Mouse (Mus musculus): Measurements from ENCODE around the gene Sec14l2. TPM values are rescaled to one million over a fixed set of nuclear protein-coding genes. Genes with fewer than 3 reads are reported as not detected.
A peak's percentile ranks its signal among the peaks of the same experiment; 100 is the strongest.
"Not testable (repeated sequence)": the region's sequence is repeated elsewhere in the genome, so short reads cannot be mapped to it uniquely, and the experiment has no call there.

Gene Sec14l2
- polyA plus RNA-seq, 1 experiment from 2014 or later, result 5.0 TPM

DNA sequence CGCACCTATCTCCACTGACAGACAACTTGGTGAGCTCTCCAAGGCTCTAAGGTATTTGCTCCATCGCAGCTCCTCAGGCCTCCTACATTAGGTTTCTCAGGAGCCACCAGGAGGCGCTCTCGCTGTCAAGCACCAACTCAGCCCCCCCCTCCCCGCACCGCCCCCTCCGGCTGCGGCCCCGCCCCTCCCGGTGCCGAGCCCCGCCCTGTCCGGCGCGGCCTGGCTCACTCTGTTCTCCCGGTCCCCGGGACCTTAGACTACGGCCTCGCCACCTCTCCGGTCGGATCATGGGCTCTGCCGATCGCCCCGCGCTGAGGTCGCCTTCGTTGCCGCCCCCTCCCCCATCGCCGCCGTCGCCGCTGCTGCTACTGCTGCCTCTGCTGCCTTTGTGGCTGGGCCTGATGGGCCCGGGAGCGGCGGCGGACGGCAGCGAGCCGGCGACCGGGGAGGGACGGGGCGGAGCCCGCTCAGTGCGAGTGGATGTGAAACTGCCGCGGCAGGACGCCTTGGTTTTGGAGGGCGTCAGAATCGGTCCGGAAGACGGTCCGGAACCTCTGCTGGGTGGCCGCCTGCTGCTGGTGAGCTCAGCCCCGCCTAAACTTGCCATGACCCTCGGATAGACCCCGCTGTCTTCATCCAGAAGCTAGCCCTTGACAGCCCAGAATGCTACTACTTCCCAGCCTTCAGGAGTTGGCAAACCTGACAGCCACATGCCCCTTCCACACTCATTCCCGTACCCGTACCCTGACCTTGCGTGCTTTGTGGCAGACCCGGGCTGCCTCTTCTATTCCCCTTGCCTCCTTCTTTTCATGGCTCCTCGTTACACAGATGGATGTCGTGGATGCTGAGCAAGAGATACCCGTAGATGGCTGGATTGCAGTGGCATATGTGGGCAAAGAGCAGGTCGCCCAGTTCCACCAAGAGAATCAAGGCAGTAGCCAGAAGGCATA, 12.0 kb upstream of the Sec14l2 start, which contains the start of gene Rnf215:
Gene Rnf215 (plus strand): TSS at position 217 of the 950 bp plus-strand sequence.
- 2% methylated on average over 63 of the region's 66 CpGs for WGBS
- H3K27ac ChIP-seq (ENCODE audit: low read depth, low read length), result peak within 1 kb of the TSS; percentile 92
- peaks cover 19% of the 10 kb centered on the region for H3K4me1 ChIP-seq (ENCODE audit: control insufficient read depth, insufficient read depth, low read length)
- peak within 1 kb of the TSS; percentile 93 for H3K4me3 ChIP-seq (ENCODE audit: low read depth, low read length)
- no peaks in the 10 kb centered on the region for H3K27me3 ChIP-seq (ENCODE audit: control insufficient read depth, insufficient read depth, low read length)
- ATAC-seq (ENCODE audit: low read depth), result peak; percentile 90
- peak within 1 kb of the TSS; percentile 98 for H3K9ac ChIP-seq (replicated peaks; ENCODE audit: low read depth, low read length)
- H3K36me3 ChIP-seq (ENCODE audit: control insufficient read depth, insufficient read depth, low read length), result peaks cover 13% of the 10 kb centered on the region
- no peaks in the 10 kb centered on the region for H3K9me3 ChIP-seq (ENCODE audit: control insufficient read depth, low read length)
- H3K4me2 ChIP-seq (ENCODE audit: low read depth, low read length), result peak within 1 kb of the TSS; percentile 66

DNA sequence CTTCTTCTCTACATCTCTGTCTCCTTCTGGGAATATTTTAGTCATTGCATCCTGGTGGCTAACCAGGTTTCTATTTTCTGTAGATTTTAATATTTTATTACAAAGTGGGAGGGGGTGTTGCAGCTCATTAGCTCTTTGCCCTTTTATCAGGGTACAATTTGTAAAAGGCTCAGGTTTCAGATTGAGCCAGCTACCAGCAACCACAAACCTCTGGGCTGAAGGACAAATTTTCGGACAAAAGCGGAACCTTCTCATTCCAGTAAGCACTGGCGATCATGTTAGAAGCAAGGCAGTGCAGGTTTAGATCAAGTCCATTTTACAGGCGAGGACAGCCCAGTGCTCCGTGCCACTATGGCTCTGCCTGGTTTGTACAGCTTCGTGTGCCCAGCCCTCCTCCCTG, 11.2 kb upstream of the Sec14l2 start:
- no peak; the same call in 1 of the 2 replicates for ATAC-seq (ENCODE audit: low read depth)
- H3K27me3 ChIP-seq (ENCODE audit: control insufficient read depth, insufficient read depth, low read length), result no peaks in the 10 kb centered on the region
- 65% methylated on average over 6 of the region's 6 CpGs for WGBS
- H3K36me3 ChIP-seq (ENCODE audit: control insufficient read depth, insufficient read depth, low read length), result peaks cover 5% of the 10 kb centered on the region; the same call in 1 of the 2 replicates
- H3K4me2 ChIP-seq (ENCODE audit: low read depth, low read length), result peak overlapping the region; percentile 66; the same call in 1 of the 2 replicates
- H3K4me3 ChIP-seq (ENCODE audit: low read depth, low read length), result no peak overlapping the region
- peaks cover 19% of the 10 kb centered on the region for H3K4me1 ChIP-seq (ENCODE audit: control insufficient read depth, insufficient read depth, low read length)
- H3K27ac ChIP-seq (ENCODE audit: low read depth, low read length), result no peak overlapping the region
- H3K9ac ChIP-seq (replicated peaks; ENCODE audit: low read depth, low read length), result no peak overlapping the region
- H3K9me3 ChIP-seq (ENCODE audit: control insufficient read depth, low read length), result no peaks in the 10 kb centered on the region

DNA sequence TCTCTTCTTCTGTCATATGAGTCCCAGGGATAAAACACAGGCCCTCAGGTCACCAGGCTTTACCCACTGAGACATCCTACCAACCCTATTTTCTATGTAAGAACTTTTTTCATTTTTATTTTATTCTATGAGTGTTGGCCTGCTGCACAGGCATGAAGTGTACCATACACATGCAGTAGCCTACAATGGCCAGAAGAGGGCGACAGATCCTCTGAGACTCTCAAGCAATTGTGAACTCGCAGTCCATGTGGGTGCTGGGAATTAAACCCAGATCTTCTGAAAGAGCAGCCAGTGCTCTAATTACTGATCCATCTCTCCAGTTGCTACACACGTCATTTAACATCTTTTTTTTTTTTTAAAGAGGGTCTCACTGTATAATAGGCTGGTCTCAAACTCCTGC, 10.2 kb upstream of the Sec14l2 start:
- peaks cover 19% of the 10 kb centered on the region for H3K4me1 ChIP-seq (ENCODE audit: control insufficient read depth, insufficient read depth, low read length)
- no peak overlapping the region for H3K27ac ChIP-seq (ENCODE audit: low read depth, low read length)
- no peaks in the 10 kb centered on the region for H3K27me3 ChIP-seq (ENCODE audit: control insufficient read depth, insufficient read depth, low read length)
- 0 out of 2 replicates have a peak, but pooled peaks cover 3% of the 10 kb centered on the region for H3K36me3 ChIP-seq (ENCODE audit: control insufficient read depth, insufficient read depth, low read length)
- no peak overlapping the region for H3K4me2 ChIP-seq (ENCODE audit: low read depth, low read length)
- 55% methylated on average over 3 of the region's 3 CpGs for WGBS
- no peak for ATAC-seq (ENCODE audit: low read depth)
- H3K4me3 ChIP-seq (ENCODE audit: low read depth, low read length), result no peak overlapping the region
- H3K9me3 ChIP-seq (ENCODE audit: control insufficient read depth, low read length), result no peaks in the 10 kb centered on the region
- H3K9ac ChIP-seq (replicated peaks; ENCODE audit: low read depth, low read length), result no peak overlapping the region

DNA sequence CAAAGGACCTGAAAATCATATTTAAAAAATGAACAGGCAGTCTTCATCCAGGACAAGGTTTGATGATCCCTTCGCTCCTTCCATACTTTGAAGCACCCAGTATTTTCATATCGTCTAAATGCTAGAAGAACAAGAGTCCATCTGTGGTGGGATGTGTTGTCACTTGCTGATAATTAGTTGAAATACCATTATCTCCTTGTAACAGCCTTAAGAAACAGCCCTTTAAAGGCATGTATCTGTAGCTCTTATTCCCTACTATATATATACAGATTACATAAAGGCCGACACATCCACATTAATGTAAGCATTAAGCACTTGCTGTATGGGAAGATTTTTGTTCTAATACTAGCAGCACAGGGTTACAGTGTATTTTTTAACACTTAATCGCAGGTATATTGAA, 5.2 kb upstream of the Sec14l2 start:
- H3K27me3 ChIP-seq (ENCODE audit: control insufficient read depth, insufficient read depth, low read length); H3K4me1 ChIP-seq (ENCODE audit: control insufficient read depth, insufficient read depth, low read length); H3K36me3 ChIP-seq (ENCODE audit: control insufficient read depth, insufficient read depth, low read length); H3K4me3 ChIP-seq (ENCODE audit: low read depth, low read length); H3K27ac ChIP-seq (ENCODE audit: low read depth, low read length); H3K9me3 ChIP-seq (ENCODE audit: control insufficient read depth, low read length); H3K4me2 ChIP-seq (ENCODE audit: low read depth, low read length); H3K9ac ChIP-seq (replicated peaks; ENCODE audit: low read depth, low read length); ATAC-seq (ENCODE audit: low read depth): not testable (repeated sequence)
- 95% methylated on average over 4 of the region's 4 CpGs for WGBS

DNA sequence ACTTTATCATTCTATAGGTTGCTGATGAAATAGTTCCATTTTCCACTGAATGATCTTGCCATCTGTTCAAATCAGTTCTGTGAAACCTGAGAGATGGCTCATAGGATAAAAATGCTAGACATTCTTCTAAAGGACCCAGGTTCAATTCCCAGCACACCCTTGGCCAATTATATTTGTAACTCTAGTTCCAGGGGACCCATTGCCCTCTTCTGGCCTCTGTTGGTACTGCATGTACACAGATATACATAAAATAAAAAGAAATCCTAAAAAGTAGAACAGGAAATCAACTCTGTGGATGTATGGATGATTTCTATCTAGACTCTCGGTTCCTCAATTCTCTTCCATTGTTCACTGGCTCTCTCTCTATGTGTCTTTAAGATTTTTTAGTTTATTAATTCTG, 3.8 kb upstream of the Sec14l2 start:
- no peak overlapping the region for H3K9ac ChIP-seq (replicated peaks; ENCODE audit: low read depth, low read length)
- no peaks in the 10 kb centered on the region for H3K36me3 ChIP-seq (ENCODE audit: control insufficient read depth, insufficient read depth, low read length)
- no peak for ATAC-seq (ENCODE audit: low read depth)
- H3K4me3 ChIP-seq (ENCODE audit: low read depth, low read length), result no peak overlapping the region
- H3K9me3 ChIP-seq (ENCODE audit: control insufficient read depth, low read length), result no peaks in the 10 kb centered on the region
- H3K4me2 ChIP-seq (ENCODE audit: low read depth, low read length), result no peak overlapping the region
- H3K27me3 ChIP-seq (ENCODE audit: control insufficient read depth, insufficient read depth, low read length), result no peaks in the 10 kb centered on the region
- no peak overlapping the region for H3K27ac ChIP-seq (ENCODE audit: low read depth, low read length)
- no peaks in the 10 kb centered on the region for H3K4me1 ChIP-seq (ENCODE audit: control insufficient read depth, insufficient read depth, low read length)
- 86% methylated on average over 1 of the region's 1 CpGs for WGBS

DNA sequence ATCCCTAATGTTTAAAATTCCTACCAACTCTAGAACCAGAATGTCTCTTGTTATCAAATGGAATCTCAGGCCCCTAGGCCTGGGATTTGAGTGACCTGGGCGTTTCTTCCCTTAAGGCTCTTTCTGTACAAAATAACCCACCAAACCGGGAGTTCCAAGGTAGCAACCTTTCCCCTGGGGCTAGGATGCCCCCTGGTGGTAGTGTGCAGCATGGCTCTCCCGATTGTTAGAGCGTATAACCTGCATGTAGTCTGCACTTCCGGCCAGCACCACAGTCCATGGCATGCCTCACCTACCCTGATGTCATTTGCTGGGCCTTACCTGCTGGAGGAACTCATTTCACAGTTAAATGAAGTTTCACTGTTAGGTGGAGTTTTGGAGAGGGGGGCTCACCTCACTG, 707 bp upstream of the Sec14l2 start:
- Histone ChIP-seq H3K9me3 (ENCODE audit: control insufficient read depth, low read length) (no peaks in the 10 kb centered on the region), H3K4me2 (ENCODE audit: low read depth, low read length) (no peak overlapping the region), H3K9ac (replicated peaks; ENCODE audit: low read depth, low read length) (no peak overlapping the region), H3K36me3 (ENCODE audit: control insufficient read depth, insufficient read depth, low read length) (no peaks in the 10 kb centered on the region), H3K27ac (ENCODE audit: low read depth, low read length) (no peak overlapping the region), H3K4me1 (ENCODE audit: control insufficient read depth, insufficient read depth, low read length) (no peaks in the 10 kb centered on the region), H3K4me3 (ENCODE audit: low read depth, low read length) (no peak overlapping the region), H3K27me3 (ENCODE audit: control insufficient read depth, insufficient read depth, low read length) (no peaks in the 10 kb centered on the region)
- 62% methylated on average over 5 of the region's 5 CpGs for WGBS
- no peak for ATAC-seq (ENCODE audit: low read depth)

DNA sequence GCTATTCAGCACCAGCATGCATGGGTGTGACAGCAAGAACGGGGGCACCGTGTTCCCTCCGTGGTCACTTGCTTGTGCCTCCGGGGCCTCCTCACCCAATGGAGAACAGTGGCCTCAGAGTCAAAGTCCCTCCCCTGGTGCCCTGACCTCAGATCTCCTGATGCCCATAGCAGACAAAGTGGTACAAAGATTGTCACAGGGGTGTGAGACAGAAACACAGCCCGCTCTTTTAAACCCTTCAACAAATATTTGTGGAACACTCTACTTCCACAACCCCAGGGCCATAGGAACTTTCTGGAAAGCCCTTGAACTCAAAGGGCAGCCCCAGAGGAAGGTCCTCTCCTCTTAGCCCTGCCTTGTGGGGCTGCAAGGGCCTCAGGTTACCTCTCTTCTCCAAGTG, 989 bp downstream of the Sec14l2 start:
- Histone ChIP-seq H3K9ac (replicated peaks; ENCODE audit: low read depth, low read length) (no peak overlapping the region), H3K4me1 (ENCODE audit: control insufficient read depth, insufficient read depth, low read length) (peaks cover 2% of the 10 kb centered on the region; the same call in 1 of the 2 replicates), H3K36me3 (ENCODE audit: control insufficient read depth, insufficient read depth, low read length) (no peaks in the 10 kb centered on the region), H3K9me3 (ENCODE audit: control insufficient read depth, low read length) (no peaks in the 10 kb centered on the region), H3K27ac (ENCODE audit: low read depth, low read length) (no peak overlapping the region), H3K4me2 (ENCODE audit: low read depth, low read length) (no peak overlapping the region), H3K27me3 (ENCODE audit: control insufficient read depth, insufficient read depth, low read length) (no peaks in the 10 kb centered on the region), H3K4me3 (ENCODE audit: low read depth, low read length) (no peak overlapping the region)
- ATAC-seq (ENCODE audit: low read depth), result no peak
- 80% methylated on average over 5 of the region's 5 CpGs for WGBS

DNA sequence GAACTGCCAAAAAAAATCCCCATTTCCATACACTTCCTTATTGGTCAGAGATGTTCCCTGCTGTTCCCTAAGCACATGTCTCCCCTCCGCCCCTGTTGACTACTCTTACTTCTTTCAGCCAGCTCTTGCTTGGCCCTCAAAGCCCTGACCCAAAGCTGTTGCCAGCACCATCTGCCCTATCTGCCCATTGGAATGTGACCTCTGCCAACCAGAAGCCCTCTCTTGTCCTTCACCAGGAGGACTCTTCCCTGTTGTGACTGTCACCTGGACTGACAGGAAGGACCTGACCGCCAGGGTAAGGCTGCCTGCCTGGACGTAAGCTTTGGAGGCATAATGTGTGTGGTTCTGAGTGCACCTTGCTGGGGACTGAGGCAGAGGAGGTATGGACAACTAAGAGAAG, 1.5 kb downstream of the Sec14l2 start:
- ATAC-seq (ENCODE audit: low read depth), result no peak

DNA sequence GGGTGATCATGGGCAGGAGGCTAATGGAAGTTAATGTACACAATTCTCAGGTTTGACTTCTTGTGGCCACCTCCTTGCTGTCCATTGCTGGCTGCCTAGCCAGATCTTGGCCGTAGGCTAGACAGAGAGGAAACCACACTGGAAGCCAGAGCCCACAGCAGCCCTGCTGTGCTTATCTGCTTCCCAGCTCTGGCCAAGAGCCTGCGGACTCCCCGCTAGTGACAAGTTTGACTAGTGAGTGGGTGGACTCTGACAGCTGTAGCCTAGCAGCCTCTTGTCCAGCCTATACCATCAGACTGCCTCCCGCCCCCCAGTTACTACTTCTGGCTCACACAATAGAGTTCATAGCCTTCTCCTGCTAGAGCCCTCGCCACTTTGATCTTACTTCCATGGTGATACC, 3.6 kb downstream of the Sec14l2 start:
- H3K4me1 ChIP-seq (ENCODE audit: control insufficient read depth, insufficient read depth, low read length), result peaks cover 6% of the 10 kb centered on the region; the same call in 1 of the 2 replicates
- H3K4me2 ChIP-seq (ENCODE audit: low read depth, low read length), result no peak overlapping the region
- no peaks in the 10 kb centered on the region for H3K36me3 ChIP-seq (ENCODE audit: control insufficient read depth, insufficient read depth, low read length)
- no peak overlapping the region for H3K27ac ChIP-seq (ENCODE audit: low read depth, low read length)
- H3K9ac ChIP-seq (replicated peaks; ENCODE audit: low read depth, low read length), result no peak overlapping the region
- ATAC-seq (ENCODE audit: low read depth), result no peak
- H3K9me3 ChIP-seq (ENCODE audit: control insufficient read depth, low read length), result no peaks in the 10 kb centered on the region
- no peaks in the 10 kb centered on the region for H3K27me3 ChIP-seq (ENCODE audit: control insufficient read depth, insufficient read depth, low read length)
- 77% methylated on average over 5 of the region's 5 CpGs for WGBS
- no peak overlapping the region for H3K4me3 ChIP-seq (ENCODE audit: low read depth, low read length)

More for the DNA sequence above, 1.5 kb downstream of the Sec14l2 start:
- Histone ChIP-seq H3K36me3 (ENCODE audit: control insufficient read depth, insufficient read depth, low read length) (no peaks in the 10 kb centered on the region), H3K9ac (replicated peaks; ENCODE audit: low read depth, low read length) (no peak overlapping the region), H3K27ac (ENCODE audit: low read depth, low read length) (no peak overlapping the region), H3K9me3 (ENCODE audit: control insufficient read depth, low read length) (no peaks in the 10 kb centered on the region), H3K27me3 (ENCODE audit: control insufficient read depth, insufficient read depth, low read length) (no peaks in the 10 kb centered on the region), H3K4me1 (ENCODE audit: control insufficient read depth, insufficient read depth, low read length) (peaks cover 5% of the 10 kb centered on the region; the same call in 1 of the 2 replicates), H3K4me3 (ENCODE audit: low read depth, low read length) (no peak overlapping the region), H3K4me2 (ENCODE audit: low read depth, low read length) (no peak overlapping the region)
- 75% methylated on average over 3 of the region's 3 CpGs for WGBS

Data from neural tube, embryonic 14.5 days (tissue).